Mouse (Mus musculus): ENCODE measurements around the gene Hsd17b7. TPM values are rescaled to one million over a fixed set of nuclear protein-coding genes. Genes with fewer than 3 reads are reported as not detected.
A peak's percentile ranks its signal among the peaks of the same experiment; 100 is the strongest.

The Hsd17b7 gene
- polyA plus RNA-seq, 1 experiment from 2014 or later = 19.3 TPM

GRCm38 (mm10) chr1:169928454-169928971 lies 40.5 kb downstream of the Hsd17b7 start, which contains the start of gene Ccdc190:
Ccdc190 (plus strand) TSS chr1:169928648.
- peaks cover 25% of the 10 kb centered on the region for H3K4me1 ChIP-seq
- H3K4me3 ChIP-seq = peak within 1 kb of the TSS; percentile 36
- no peaks in the 10 kb centered on the region for H3K27me3 ChIP-seq (ENCODE audit: poor library complexity, severe bottlenecking)
- no peaks in the 10 kb centered on the region for H3K9me3 ChIP-seq
- peak within 1 kb of the TSS; percentile 83 for H3K27ac ChIP-seq
- peak; percentile 18 for DNase-seq (ENCODE audit: extremely low spot score, low spot score)
- no peaks in the 10 kb centered on the region for H3K36me3 ChIP-seq (replicated peaks)
- WGBS = 10% methylated on average over 12 of the region's 12 CpGs

GRCm38 (mm10) chr1:169927753-169928369 lies 41.2 kb downstream of the Hsd17b7 start:
- H3K36me3 ChIP-seq (replicated peaks) = no peaks in the 10 kb centered on the region
- no peaks in the 10 kb centered on the region for H3K9me3 ChIP-seq
- H3K27me3 ChIP-seq (ENCODE audit: poor library complexity, severe bottlenecking) = no peaks in the 10 kb centered on the region
- peak overlapping the region; percentile 83 for H3K27ac ChIP-seq
- peak overlapping the region; percentile 36; the same call in 1 of the 2 replicates for H3K4me3 ChIP-seq
- WGBS = 27% methylated on average over 8 of the region's 8 CpGs
- peaks cover 25% of the 10 kb centered on the region for H3K4me1 ChIP-seq
- no peak for DNase-seq (ENCODE audit: extremely low spot score, low spot score)

DNA sequence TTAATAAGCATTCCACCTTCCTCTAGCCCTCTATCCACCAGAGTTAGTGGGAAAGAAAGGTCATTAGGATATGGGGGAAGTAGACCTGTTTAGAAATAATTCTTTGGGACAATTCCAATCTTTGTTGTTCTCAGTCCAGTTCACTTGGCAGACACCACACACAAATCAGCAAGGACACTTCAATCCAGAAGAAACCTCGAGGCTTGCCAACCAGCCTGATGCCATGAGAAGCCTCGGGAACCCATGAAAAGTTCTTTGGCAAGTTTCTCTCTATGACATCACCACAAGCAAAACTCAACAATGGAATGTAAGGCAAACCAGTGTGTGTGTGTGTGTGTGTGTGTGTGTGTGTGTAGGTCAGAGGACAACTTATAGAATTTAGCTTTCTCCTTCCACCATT lies 44.5 kb downstream of the Hsd17b7 start:
- Histone ChIP-seq H3K27me3 (ENCODE audit: poor library complexity, severe bottlenecking) (peaks cover 6% of the 10 kb centered on the region), H3K4me1 (peaks cover 29% of the 10 kb centered on the region), H3K27ac (no peak overlapping the region), H3K4me3 (no peak overlapping the region), H3K36me3 (replicated peaks) (no peaks in the 10 kb centered on the region), H3K9me3 (no peaks in the 10 kb centered on the region)
- DNase-seq (ENCODE audit: extremely low spot score, low spot score) = no peak
- whole genome bisulfite sequencing = 91% methylated on average over 2 of the region's 2 CpGs

DNA sequence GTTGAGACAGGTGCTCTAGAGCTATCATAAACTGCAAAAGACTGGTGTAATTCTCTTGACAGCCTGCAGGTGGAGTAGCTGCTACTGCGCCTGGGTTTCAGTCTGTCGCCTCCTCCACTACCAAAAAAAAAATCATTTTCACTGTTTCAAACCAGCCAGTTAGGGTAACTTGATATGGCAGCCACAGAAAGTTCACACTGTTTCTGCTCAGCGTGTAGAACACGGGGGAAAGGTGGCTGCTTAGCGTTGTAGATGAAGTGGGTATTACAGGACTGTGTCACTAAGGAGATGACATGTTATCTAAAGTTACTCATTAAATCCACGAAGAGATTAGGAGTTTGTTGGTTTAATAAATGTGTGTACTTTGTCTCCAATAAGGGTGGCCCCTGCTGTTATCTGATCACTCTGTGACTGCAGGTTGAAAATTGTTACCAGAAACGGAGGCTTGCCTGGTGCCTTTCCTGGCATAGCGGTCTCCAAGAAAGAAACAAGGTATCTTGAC lies 47.3 kb downstream of the Hsd17b7 start:
- Histone ChIP-seq H3K36me3 (replicated peaks) (no peaks in the 10 kb centered on the region), H3K9me3 (no peaks in the 10 kb centered on the region), H3K27ac (no peak overlapping the region), H3K4me1 (0 out of 2 replicates have a peak, but pooled peaks cover 4% of the 10 kb centered on the region), H3K4me3 (no peak overlapping the region), H3K27me3 (ENCODE audit: poor library complexity, severe bottlenecking) (peaks cover 6% of the 10 kb centered on the region)
- no peak for DNase-seq (ENCODE audit: extremely low spot score, low spot score)
- WGBS = 48% methylated on average over 8 of the region's 8 CpGs

DNA sequence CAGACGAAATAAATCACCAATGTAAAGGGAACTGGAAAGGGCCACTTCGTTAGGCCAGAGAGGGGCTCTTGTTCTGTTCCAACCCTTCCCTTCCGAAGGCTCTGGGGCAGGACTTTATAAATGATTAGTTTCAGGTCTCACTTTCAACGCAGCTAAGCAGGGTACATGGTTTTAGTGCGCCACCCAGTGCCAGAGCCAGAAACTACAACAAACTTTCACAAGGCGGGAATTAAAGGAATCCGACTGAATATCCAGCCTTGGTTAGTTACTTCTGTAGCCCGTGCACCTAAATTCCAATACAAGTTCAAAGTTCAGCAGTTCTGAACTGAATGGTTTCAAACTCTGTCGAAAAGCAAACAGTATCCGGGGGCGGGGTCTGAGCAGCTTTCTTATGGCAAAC lies 49.8 kb downstream of the Hsd17b7 start:
- Histone ChIP-seq H3K4me3 (no peak overlapping the region), H3K4me1 (0 out of 2 replicates have a peak, but pooled peaks cover 4% of the 10 kb centered on the region), H3K27me3 (ENCODE audit: poor library complexity, severe bottlenecking) (peaks cover 6% of the 10 kb centered on the region), H3K9me3 (no peaks in the 10 kb centered on the region), H3K36me3 (replicated peaks) (no peaks in the 10 kb centered on the region), H3K27ac (no peak overlapping the region)
- peak; percentile 78 for DNase-seq (ENCODE audit: extremely low spot score, low spot score)
- 5% methylated on average over 11 of the region's 11 CpGs for WGBS

DNA sequence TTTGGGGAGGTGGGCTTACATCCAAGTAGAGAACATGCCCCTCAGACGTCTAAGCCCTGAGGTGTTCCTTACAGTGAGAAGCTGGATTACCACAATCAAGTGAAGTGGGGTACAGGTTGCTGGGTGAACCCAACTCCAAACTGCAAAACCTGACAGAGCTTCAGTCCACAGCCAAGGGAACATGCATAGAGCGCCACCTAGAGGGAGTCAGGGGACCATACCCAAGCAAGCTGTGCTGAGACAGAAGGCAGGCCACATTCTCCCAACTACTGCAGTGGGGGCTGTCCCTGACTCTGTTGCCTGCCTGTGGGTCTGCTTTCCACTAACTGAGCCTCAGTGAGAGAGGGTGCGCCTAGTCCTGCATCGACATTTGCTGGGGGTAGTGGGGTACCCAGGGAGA lies 51.0 kb downstream of the Hsd17b7 start:
- Histone ChIP-seq H3K27ac (no peak overlapping the region), H3K36me3 (replicated peaks) (no peaks in the 10 kb centered on the region), H3K4me1 (0 out of 2 replicates have a peak, but pooled peaks cover 4% of the 10 kb centered on the region), H3K27me3 (ENCODE audit: poor library complexity, severe bottlenecking) (peaks cover 6% of the 10 kb centered on the region), H3K4me3 (no peak overlapping the region), H3K9me3 (no peaks in the 10 kb centered on the region)
- WGBS = 16% methylated on average over 4 of the region's 4 CpGs
- peak; percentile 58 for DNase-seq (ENCODE audit: extremely low spot score, low spot score)

DNA sequence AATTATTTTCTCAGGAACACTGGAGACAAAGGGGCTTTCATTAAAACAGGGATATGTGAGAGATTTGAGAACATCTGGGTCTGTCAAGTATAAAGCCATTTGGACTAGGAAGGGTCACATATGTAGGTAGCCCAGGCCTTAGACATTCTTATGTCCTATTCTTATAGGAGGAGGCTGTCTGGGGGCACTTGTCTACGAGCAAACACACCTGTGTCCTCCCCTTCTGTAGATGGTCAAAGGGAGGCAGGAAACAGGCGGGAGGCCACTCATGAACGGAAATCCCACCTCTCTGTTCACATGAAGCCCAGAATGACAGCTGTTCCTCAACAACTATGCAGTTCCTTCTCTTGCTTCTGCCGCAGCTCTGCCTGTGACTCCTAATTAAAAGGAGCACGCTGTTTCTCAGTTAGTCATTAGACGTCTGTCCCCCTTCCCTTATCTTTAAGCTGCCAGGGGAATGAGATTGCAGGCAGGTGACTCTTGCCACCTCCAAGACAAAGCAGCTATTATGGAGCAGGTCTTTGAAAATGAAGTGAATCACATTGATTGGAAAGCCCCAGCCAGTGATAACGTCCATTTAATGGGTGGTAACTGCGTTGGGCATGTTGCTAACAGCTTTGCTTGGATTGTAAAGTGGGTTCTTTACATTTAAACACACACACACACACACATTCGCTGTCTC lies 51.8 kb downstream of the Hsd17b7 start:
- H3K27ac ChIP-seq = no peak overlapping the region
- H3K27me3 ChIP-seq (ENCODE audit: poor library complexity, severe bottlenecking) = peaks cover 6% of the 10 kb centered on the region
- no peak for DNase-seq (ENCODE audit: extremely low spot score, low spot score)
- no peaks in the 10 kb centered on the region for H3K9me3 ChIP-seq
- H3K4me1 ChIP-seq = 0 out of 2 replicates have a peak, but pooled peaks cover 4% of the 10 kb centered on the region
- no peaks in the 10 kb centered on the region for H3K36me3 ChIP-seq (replicated peaks)
- 71% methylated on average over 9 of the region's 9 CpGs for WGBS
- no peak overlapping the region for H3K4me3 ChIP-seq

GRCm38 (mm10) chr1:169916659-169917058 lies 52.4 kb downstream of the Hsd17b7 start:
- Histone ChIP-seq H3K9me3 (no peaks in the 10 kb centered on the region), H3K4me1 (0 out of 2 replicates have a peak, but pooled peaks cover under 1% of the 10 kb centered on the region), H3K4me3 (no peak overlapping the region), H3K27me3 (ENCODE audit: poor library complexity, severe bottlenecking) (peaks cover 6% of the 10 kb centered on the region), H3K36me3 (replicated peaks) (no peaks in the 10 kb centered on the region), H3K27ac (no peak overlapping the region)
- DNase-seq (ENCODE audit: extremely low spot score, low spot score) = no peak
- 79% methylated on average over 7 of the region's 7 CpGs for WGBS

DNA sequence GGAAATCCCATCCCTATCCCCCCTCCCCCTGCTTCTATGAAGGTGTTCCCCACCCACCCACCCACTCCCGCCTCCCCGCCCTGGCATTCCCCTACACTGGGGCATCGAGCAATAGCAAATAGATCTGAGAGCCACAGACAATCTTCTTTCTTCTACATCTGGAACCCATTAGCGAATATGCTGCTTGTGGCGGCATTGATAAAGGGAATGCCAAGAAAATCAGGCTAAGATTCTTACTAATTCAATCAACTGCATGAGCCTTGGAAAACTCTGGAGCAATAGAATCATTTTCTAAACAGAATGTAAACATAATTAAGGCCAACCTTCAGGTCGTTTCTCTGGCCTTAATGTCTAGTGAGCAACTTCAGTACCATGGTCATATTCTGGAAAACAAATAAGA lies 57.5 kb downstream of the Hsd17b7 start:
- 78% methylated on average over 6 of the region's 6 CpGs for WGBS
- H3K9me3 ChIP-seq = no peaks in the 10 kb centered on the region
- DNase-seq (ENCODE audit: extremely low spot score, low spot score) = no peak
- H3K27me3 ChIP-seq (ENCODE audit: poor library complexity, severe bottlenecking) = no peaks in the 10 kb centered on the region
- H3K4me3 ChIP-seq = no peak overlapping the region
- H3K4me1 ChIP-seq = no peaks in the 10 kb centered on the region
- H3K36me3 ChIP-seq (replicated peaks) = no peaks in the 10 kb centered on the region
- H3K27ac ChIP-seq = no peak overlapping the region

GRCm38 (mm10) chr1:169910751-169911150 lies 58.3 kb downstream of the Hsd17b7 start:
- H3K4me1 ChIP-seq = no peaks in the 10 kb centered on the region
- H3K27ac ChIP-seq = no peak overlapping the region

GRCm38 (mm10) chr1:169909659-169910058 lies 59.4 kb downstream of the Hsd17b7 start:
- no peak overlapping the region for H3K4me3 ChIP-seq
- H3K4me1 ChIP-seq = no peaks in the 10 kb centered on the region
- no peaks in the 10 kb centered on the region for H3K9me3 ChIP-seq
- H3K27ac ChIP-seq = no peak overlapping the region
- H3K36me3 ChIP-seq (replicated peaks) = no peaks in the 10 kb centered on the region
- DNase-seq (ENCODE audit: extremely low spot score, low spot score) = no peak
- H3K27me3 ChIP-seq (ENCODE audit: poor library complexity, severe bottlenecking) = no peaks in the 10 kb centered on the region
- 92% methylated on average over 6 of the region's 6 CpGs for WGBS

More at GRCm38 (mm10) chr1:169910751-169911150, 58.3 kb downstream of the Hsd17b7 start:
- H3K36me3 ChIP-seq (replicated peaks) = no peaks in the 10 kb centered on the region
- WGBS = 89% methylated on average over 7 of the region's 7 CpGs
- no peak overlapping the region for H3K4me3 ChIP-seq
- H3K27me3 ChIP-seq (ENCODE audit: poor library complexity, severe bottlenecking) = no peaks in the 10 kb centered on the region
- H3K9me3 ChIP-seq = no peaks in the 10 kb centered on the region
- no peak for DNase-seq (ENCODE audit: extremely low spot score, low spot score)

- WGBS = 90% methylated on average over 5 of the region's 5 CpGs
- Histone ChIP-seq H3K36me3 (replicated peaks) (no peaks in the 10 kb centered on the region), H3K27me3 (ENCODE audit: poor library complexity, severe bottlenecking) (no peaks in the 10 kb centered on the region), H3K4me3 (no peak overlapping the region), H3K9me3 (no peaks in the 10 kb centered on the region), H3K4me1 (no peaks in the 10 kb centered on the region), H3K27ac (no peak overlapping the region)
- DNase-seq (ENCODE audit: extremely low spot score, low spot score) = no peak
Observed at GRCm38 (mm10) chr1:169909163-169909562, 59.9 kb downstream of the Hsd17b7 start.
